ENCODE assay signal across 8 mouse cellular contexts in genomic region chr8:72548644-72549313, GRCm38 (mm10). TPM values are rescaled to one million over a fixed set of nuclear protein-coding genes. Genes with fewer than 3 reads are reported as not detected.
DNase-seq lines count a peak whose midpoint lies in the region; ATAC-seq and TF ChIP-seq lines count a peak whose summit lies in the region.

No protein-coding gene starts in this region.

- peak overlapping the region; percentile 97 for H3K27ac ChIP-seq in embryonic facial prominence, embryonic 15.5 days (replicated peaks)
- peak overlapping the region; percentile 87 for H3K27ac ChIP-seq in hindbrain, embryonic 15.5 days (replicated peaks)
- H3K27ac ChIP-seq in liver, postnatal 0 days (ENCODE audit: low read depth) = peak overlapping the region; percentile 93

- under 1% methylated on average over 45 of the region's 45 CpGs for WGBS in embryonic facial prominence, embryonic 15.5 days
- WGBS in hindbrain, embryonic 15.5 days = under 1% methylated on average over 43 of the region's 45 CpGs
- WGBS in liver, postnatal 0 days (ENCODE audit: insufficient replicate concordance) = under 1% methylated on average over 44 of the region's 45 CpGs

- peak; percentile 42 for ATAC-seq in CD4-positive, CD25-positive, alpha-beta regulatory T cell, adult 4 months
- no peak for ATAC-seq in embryonic facial prominence, embryonic 15.5 days (ENCODE audit: insufficient number of reproducible peaks, low FRiP score, low TSS enrichment, low read depth)
- peak; percentile 6 for ATAC-seq in hindbrain, embryonic 15.5 days (ENCODE audit: low FRiP score, low read depth)
- peak; percentile 41 for ATAC-seq in liver, postnatal 0 days

- H3K4me2 ChIP-seq in embryonic facial prominence, embryonic 15.5 days (replicated peaks) = peak overlapping the region; percentile 84
- peak overlapping the region; percentile 99 for H3K4me2 ChIP-seq in hindbrain, embryonic 15.5 days
- peak overlapping the region; percentile 99 for H3K4me2 ChIP-seq in liver, postnatal 0 days (ENCODE audit: low read depth, low read length)

- DNase-seq in embryo, embryonic 10 days (ENCODE audit: low spot score) = peak; percentile 21
- DNase-seq in embryo, embryonic 9.5 days (ENCODE audit: extremely low spot score) = no peak
- no peak for DNase-seq in liver, postnatal 0 days
- no peak for DNase-seq in adipocyte (ENCODE audit: low spot score)
- no peak for DNase-seq in right cerebral cortex, postnatal 36 days (ENCODE audit: low spot score in 2 of 2)

- H3K9ac ChIP-seq in embryonic facial prominence, embryonic 15.5 days = peak overlapping the region; percentile 69
- H3K9ac ChIP-seq in hindbrain, embryonic 15.5 days = peak overlapping the region; percentile 99
- peak overlapping the region; percentile 100 for H3K9ac ChIP-seq in liver, postnatal 0 days (replicated peaks)

- peaks cover 19% of the 10 kb centered on the region for H3K4me1 ChIP-seq in embryonic facial prominence, embryonic 15.5 days
- peaks cover 55% of the 10 kb centered on the region for H3K4me1 ChIP-seq in hindbrain, embryonic 15.5 days (replicated peaks)
- H3K4me1 ChIP-seq in liver, postnatal 0 days (ENCODE audit: insufficient read depth) = peaks cover 14% of the 10 kb centered on the region

- no peaks in the 10 kb centered on the region for H3K27me3 ChIP-seq in embryonic facial prominence, embryonic 15.5 days
- no peaks in the 10 kb centered on the region for H3K27me3 ChIP-seq in hindbrain, embryonic 15.5 days
- H3K27me3 ChIP-seq in liver, postnatal 0 days (ENCODE audit: insufficient read depth, low read length) = no peaks in the 10 kb centered on the region

- peak overlapping the region; percentile 96 for H3K4me3 ChIP-seq in embryonic facial prominence, embryonic 15.5 days (replicated peaks)
- H3K4me3 ChIP-seq in hindbrain, embryonic 15.5 days = peak overlapping the region; percentile 94
- H3K4me3 ChIP-seq in liver, postnatal 0 days (ENCODE audit: low read depth, low read length) = peak overlapping the region; percentile 98

- no peak for TF ChIP-seq CTCF in liver, postnatal 0 days (IDR thresholded peaks at IDR 0.05; ENCODE audit: low read depth)

- no peaks in the 10 kb centered on the region for H3K9me3 ChIP-seq in embryonic facial prominence, embryonic 15.5 days (replicated peaks)
- no peaks in the 10 kb centered on the region for H3K9me3 ChIP-seq in hindbrain, embryonic 15.5 days
- H3K9me3 ChIP-seq in liver, postnatal 0 days (ENCODE audit: low read length) = no peaks in the 10 kb centered on the region

- TF ChIP-seq EP300 in liver, postnatal 0 days (IDR thresholded peaks at IDR 0.05; ENCODE audit: low read depth) = no peak

- H3K36me3 ChIP-seq in embryonic facial prominence, embryonic 15.5 days = peaks cover 11% of the 10 kb centered on the region; the same call in 1 of the 2 replicates
- peaks cover 7% of the 10 kb centered on the region; the same call in 1 of the 2 replicates for H3K36me3 ChIP-seq in hindbrain, embryonic 15.5 days
- 0 out of 2 replicates have a peak, but pooled peaks cover 2% of the 10 kb centered on the region for H3K36me3 ChIP-seq in liver, postnatal 0 days (replicated peaks; ENCODE audit: insufficient read depth, low read length)

RNA-seq across cellular contexts. Expression of gene Med26, which starts 0.7 kb away (rescaled TPM):
- polyA plus RNA-seq in CD4-positive, CD25-positive, alpha-beta regulatory T cell, adult 4 months (2017; shearing (Covaris generic)) = 1 to 10 TPM; 3.6 to 6.5 TPM
- 18.4 and 20.4 TPM in 2 replicates for polyA plus RNA-seq in embryonic facial prominence, embryonic 15.5 days (2015; fragmentation: Nextera tagmentation; extraction: Ambion mirVana)
- 15.8 and 18.6 TPM in 2 replicates for polyA plus RNA-seq in hindbrain, embryonic 15.5 days (2015; fragmentation: Nextera tagmentation; extraction: Ambion mirVana)
- polyA plus RNA-seq in liver, postnatal 0 days (2015; fragmentation: Nextera tagmentation; extraction: Ambion mirVana) = 4.9 TPM in 2 replicates

RNA-seq across cellular contexts. Expression of gene Smim7, which starts 22.1 kb away (rescaled TPM):
- polyA plus RNA-seq in CD4-positive, CD25-positive, alpha-beta regulatory T cell, adult 4 months (2017; shearing (Covaris generic)) = 10 to 100 TPM; 81.0 to 98.1 TPM
- polyA plus RNA-seq in embryonic facial prominence, embryonic 15.5 days (2015; fragmentation: Nextera tagmentation; extraction: Ambion mirVana) = 116 and 121 TPM in 2 replicates
- 122 TPM in 2 replicates for polyA plus RNA-seq in hindbrain, embryonic 15.5 days (2015; fragmentation: Nextera tagmentation; extraction: Ambion mirVana)
- polyA plus RNA-seq in liver, postnatal 0 days (2015; fragmentation: Nextera tagmentation; extraction: Ambion mirVana) = 56.1 and 59.3 TPM in 2 replicates

RNA-seq across cellular contexts. Expression of gene Tmem38a, which starts 23.1 kb away (rescaled TPM):
- 1 to 10 TPM; 1.0 TPM for polyA plus RNA-seq in CD4-positive, CD25-positive, alpha-beta regulatory T cell, adult 4 months (2017; shearing (Covaris generic))
- polyA plus RNA-seq in embryonic facial prominence, embryonic 15.5 days (2015; fragmentation: Nextera tagmentation; extraction: Ambion mirVana) = 35.2 and 37.2 TPM in 2 replicates
- 33.7 and 34.2 TPM in 2 replicates for polyA plus RNA-seq in hindbrain, embryonic 15.5 days (2015; fragmentation: Nextera tagmentation; extraction: Ambion mirVana)
- polyA plus RNA-seq in liver, postnatal 0 days (2015; fragmentation: Nextera tagmentation; extraction: Ambion mirVana) = 2.3 and 5.8 TPM in 2 replicates

RNA-seq across cellular contexts. Expression of gene Slc35e1, which starts 56.4 kb away (rescaled TPM):
- 1 to 10 TPM; 6.9 to 8.8 TPM for polyA plus RNA-seq in CD4-positive, CD25-positive, alpha-beta regulatory T cell, adult 4 months (2017; shearing (Covaris generic))
- 21.3 and 24.8 TPM in 2 replicates for polyA plus RNA-seq in embryonic facial prominence, embryonic 15.5 days (2015; fragmentation: Nextera tagmentation; extraction: Ambion mirVana)
- 17.8 and 20.0 TPM in 2 replicates for polyA plus RNA-seq in hindbrain, embryonic 15.5 days (2015; fragmentation: Nextera tagmentation; extraction: Ambion mirVana)
- polyA plus RNA-seq in liver, postnatal 0 days (2015; fragmentation: Nextera tagmentation; extraction: Ambion mirVana) = 5.8 and 6.0 TPM in 2 replicates
